Mouse (Mus musculus): ENCODE results near the gene Cars2.
"Not testable (repeated sequence)": the region's sequence is repeated elsewhere in the genome, so short reads cannot be mapped to it uniquely, and the experiment has no call there.

Gene Cars2

GRCm38 (mm10) chr8:11550281-11550948 lies at the start of gene Cars2:
Gene Cars2, minus strand, starts transcription at chr8:11550783.
- DNase-seq, result peak; percentile 96 to 98

- no peak for DNase-seq
These were observed 42.8 kb upstream of the Cars2 start for GRCm38 (mm10) chr8:11593222-11593884.

GRCm38 (mm10) chr8:11592296-11592695 lies 41.7 kb upstream of the Cars2 start:
- no peak for DNase-seq

GRCm38 (mm10) chr8:11591837-11592236 lies 41.3 kb upstream of the Cars2 start:
- DNase-seq, result no peak

GRCm38 (mm10) chr8:11586374-11586745 lies 35.8 kb upstream of the Cars2 start:
- DNase-seq, result no peak

- DNase-seq, result no peak
These were observed 35.2 kb upstream of the Cars2 start for GRCm38 (mm10) chr8:11585513-11586373.

- peak; percentile 11 to 13 for DNase-seq
These were observed 25.2 kb upstream of the Cars2 start for GRCm38 (mm10) chr8:11575604-11576384.

- DNase-seq, result peak in 1 of 2 experiments; percentile 22
These were observed 24.5 kb upstream of the Cars2 start for GRCm38 (mm10) chr8:11574911-11575603.

- no peak for DNase-seq
These were observed 21.8 kb upstream of the Cars2 start for GRCm38 (mm10) chr8:11572428-11572827.

GRCm38 (mm10) chr8:11571950-11572349 lies 21.4 kb upstream of the Cars2 start:
- DNase-seq, result no peak

- DNase-seq, result no peak
These were observed 20.2 kb upstream of the Cars2 start for GRCm38 (mm10) chr8:11570742-11571141.

- DNase-seq, result no peak
These were observed 18.9 kb upstream of the Cars2 start for GRCm38 (mm10) chr8:11569260-11570097.

GRCm38 (mm10) chr8:11568193-11568592 lies 17.6 kb upstream of the Cars2 start:
- DNase-seq, result not testable (repeated sequence)

GRCm38 (mm10) chr8:11564721-11565120 lies 14.1 kb upstream of the Cars2 start:
- no peak for DNase-seq

GRCm38 (mm10) chr8:11564236-11564635 lies 13.7 kb upstream of the Cars2 start:
- DNase-seq, result no peak

- DNase-seq, result no peak
These were observed 9.6 kb upstream of the Cars2 start for GRCm38 (mm10) chr8:11560220-11560619.

GRCm38 (mm10) chr8:11559511-11559910 lies 8.9 kb upstream of the Cars2 start:
- no peak for DNase-seq

GRCm38 (mm10) chr8:11557768-11558629 lies 7.4 kb upstream of the Cars2 start:
- peak; percentile 98 to 99 for DNase-seq

GRCm38 (mm10) chr8:11557424-11557767 lies 6.8 kb upstream of the Cars2 start:
- DNase-seq, result peak in 1 of 2 experiments; percentile 44
